Mouse (Mus musculus) liver, embryonic 15.5 days (tissue): ENCODE results near the gene Hoxa4. TPM values are rescaled to one million over a fixed set of nuclear protein-coding genes. Genes with fewer than 3 reads are reported as not detected.

Experiments used
- ATAC-seq: fragments of 200-750 bp; cut with Nextera tagmentation; 2 replicates; pipeline ENCODE4 v1.8.0; 2017; ENCODE audit warnings: moderate number of reproducible peaks, mild to moderate bottlenecking, moderate library complexity; ENCODE audit not compliant: insufficient read depth
- H3K27ac ChIP-seq: fragments of 300-500 bp; sonication (generic); replicated peaks from 2 replicates; pipeline ENCODE4 v1.5.1; 2015; ENCODE audit warnings: mild to moderate bottlenecking, inconsistent platforms
- H3K27me3 ChIP-seq: fragments of 300-500 bp; sonication (generic); 2 replicates; pipeline ENCODE4 v1.6.1; 2015; ENCODE audit warnings: mild to moderate bottlenecking, inconsistent platforms
- H3K36me3 ChIP-seq: fragments of 300-500 bp; sonication (generic); replicated peaks from 2 replicates; pipeline ENCODE4 v1.6.1; 2015; ENCODE audit warnings: moderate library complexity, mild to moderate bottlenecking, inconsistent platforms
- H3K4me1 ChIP-seq: fragments of 300-500 bp; sonication (generic); replicated peaks from 2 replicates; pipeline ENCODE4 v1.6.1; 2015; ENCODE audit warnings: inconsistent platforms
- H3K4me2 ChIP-seq: fragments of 300-500 bp; sonication (generic); 2 replicates; pipeline ENCODE4 v1.6.1; 2015; ENCODE audit warnings: moderate library complexity, mild to moderate bottlenecking, inconsistent platforms
- H3K4me3 ChIP-seq: fragments of 300-500 bp; sonication (generic); replicated peaks from 2 replicates; pipeline ENCODE4 v1.5.1; 2015; ENCODE audit warnings: mild to moderate bottlenecking, inconsistent platforms
- H3K9ac ChIP-seq: fragments of 300-500 bp; sonication (generic); 2 replicates; pipeline ENCODE4 v1.6.1; 2015; ENCODE audit warnings: moderate library complexity, mild to moderate bottlenecking, inconsistent platforms
- H3K9me3 ChIP-seq: fragments of 300-500 bp; sonication (generic); replicated peaks from 2 replicates; pipeline ENCODE4 v1.6.1; 2016; ENCODE audit warnings: inconsistent platforms
- WGBS: fragments of 180-500 bp; shearing (Covaris S2); methylation state at CpG from one replicate; pipeline ENCODE4 v1.1.7; 2015; ENCODE audit warnings: mixed read lengths; ENCODE audit not compliant: insufficient replicate concordance; 5-methylcytosine and 5-hydroxymethylcytosine counted together
- polyA plus RNA-seq: library from polyadenylated mRNA; unstranded; fragments of >200 nt; fragmentation: Nextera tagmentation; extraction: Ambion mirVana; gene quantifications from 2 replicates; pipeline ENCODE4 v1.2.1, GENCODE M21; 2015

Gene Hoxa4
- polyA plus RNA-seq, 1 experiment from 2014 or later, result 0.07 TPM

GRCm38 (mm10) chr6:52167176-52167575 lies 24.4 kb downstream of the Hoxa4 start:
- Histone ChIP-seq H3K9ac (no peak overlapping the region), H3K27ac (0 out of 2 replicates have a peak overlapping the region, but pooled peaks have one; percentile 11), H3K9me3 (no peaks in the 10 kb centered on the region), H3K4me1 (peaks cover 1% of the 10 kb centered on the region; the same call in 1 of the 2 replicates), H3K4me3 (no peak overlapping the region), H3K27me3 (peaks cover 99% of the 10 kb centered on the region), H3K36me3 (no peaks in the 10 kb centered on the region), H3K4me2 (no peak overlapping the region)
- no peak for ATAC-seq
- 33% methylated on average over 1 of the region's 1 CpGs for WGBS

- Histone ChIP-seq H3K4me2 (no peak overlapping the region), H3K4me3 (no peak overlapping the region), H3K9me3 (no peaks in the 10 kb centered on the region), H3K27ac (0 out of 2 replicates have a peak overlapping the region, but pooled peaks have one; percentile 11), H3K27me3 (peaks cover 99% of the 10 kb centered on the region), H3K36me3 (no peaks in the 10 kb centered on the region), H3K9ac (no peak overlapping the region), H3K4me1 (no peaks in the 10 kb centered on the region; the same call in 1 of the 2 replicates)
- ATAC-seq, result no peak
- 9% methylated on average over 4 of the region's 4 CpGs for WGBS
Observed at GRCm38 (mm10) chr6:52166431-52167077, 25.0 kb downstream of the Hoxa4 start.

- no peaks in the 10 kb centered on the region; the same call in 1 of the 2 replicates for H3K4me1 ChIP-seq
- H3K36me3 ChIP-seq, result no peaks in the 10 kb centered on the region
- no peak overlapping the region for H3K27ac ChIP-seq
- no peak overlapping the region for H3K9ac ChIP-seq
- peaks cover 98% of the 10 kb centered on the region for H3K27me3 ChIP-seq
- no peaks in the 10 kb centered on the region for H3K9me3 ChIP-seq
- no peak for ATAC-seq
- 3% methylated on average over 28 of the region's 28 CpGs for WGBS
- 0 out of 2 replicates have a peak overlapping the region, but pooled peaks have one; percentile 0 for H3K4me2 ChIP-seq
- H3K4me3 ChIP-seq, result no peak overlapping the region
Observed at GRCm38 (mm10) chr6:52165441-52166370, 25.8 kb downstream of the Hoxa4 start.

- peak within 1 kb of the TSS; percentile 45; the same call in 1 of the 2 replicates for H3K27ac ChIP-seq
Observed at GRCm38 (mm10) chr6:52164626-52165440, 26.7 kb downstream of the Hoxa4 start, which contains the start of gene Hoxa2. Hoxa2 (minus strand) TSS chr6:52164831.

GRCm38 (mm10) chr6:52164051-52164625 lies 27.4 kb downstream of the Hoxa4 start:
- H3K36me3 ChIP-seq, result no peaks in the 10 kb centered on the region
- peak overlapping the region; percentile 45; the same call in 1 of the 2 replicates for H3K27ac ChIP-seq
- no peak overlapping the region for H3K9ac ChIP-seq

More at GRCm38 (mm10) chr6:52164626-52165440, 26.7 kb downstream of the Hoxa4 start, which contains the start of gene Hoxa2:
- Histone ChIP-seq H3K4me1 (no peaks in the 10 kb centered on the region; the same call in 1 of the 2 replicates), H3K9ac (no peak within 1 kb of the TSS), H3K4me2 (peak within 1 kb of the TSS; percentile 39), H3K36me3 (no peaks in the 10 kb centered on the region), H3K9me3 (no peaks in the 10 kb centered on the region), H3K4me3 (peak within 1 kb of the TSS; percentile 29; the same call in 1 of the 2 replicates), H3K27me3 (peaks cover 98% of the 10 kb centered on the region)
- 1% methylated on average over 25 of the region's 25 CpGs for WGBS
- ATAC-seq, result no peak

GRCm38 (mm10) chr6:52163366-52164031 lies 28.1 kb downstream of the Hoxa4 start:
- ATAC-seq, result no peak
- Histone ChIP-seq H3K27me3 (peaks cover 98% of the 10 kb centered on the region), H3K4me2 (peak overlapping the region; percentile 20; the same call in 1 of the 2 replicates), H3K9ac (no peak overlapping the region), H3K4me1 (peaks cover under 1% of the 10 kb centered on the region; the same call in 1 of the 2 replicates), H3K36me3 (no peaks in the 10 kb centered on the region), H3K4me3 (0 out of 2 replicates have a peak overlapping the region, but pooled peaks have one; percentile 6), H3K27ac (no peak overlapping the region), H3K9me3 (no peaks in the 10 kb centered on the region)
- WGBS, result 10% methylated on average over 17 of the region's 17 CpGs

More at GRCm38 (mm10) chr6:52164051-52164625, 27.4 kb downstream of the Hoxa4 start:
- Histone ChIP-seq H3K27me3 (peaks cover 98% of the 10 kb centered on the region), H3K4me2 (peak overlapping the region; percentile 39), H3K4me1 (no peaks in the 10 kb centered on the region; the same call in 1 of the 2 replicates), H3K4me3 (peak overlapping the region; percentile 29; the same call in 1 of the 2 replicates), H3K9me3 (no peaks in the 10 kb centered on the region)
- 1% methylated on average over 39 of the region's 39 CpGs for WGBS
- ATAC-seq, result no peak

GRCm38 (mm10) chr6:52162611-52163365 lies 28.8 kb downstream of the Hoxa4 start:
- H3K4me2 ChIP-seq, result peak overlapping the region; percentile 20; the same call in 1 of the 2 replicates
- 14% methylated on average over 14 of the region's 14 CpGs for WGBS
- no peaks in the 10 kb centered on the region for H3K9me3 ChIP-seq
- peaks cover 98% of the 10 kb centered on the region for H3K27me3 ChIP-seq
- H3K36me3 ChIP-seq, result no peaks in the 10 kb centered on the region
- no peak overlapping the region for H3K27ac ChIP-seq
- H3K9ac ChIP-seq, result no peak overlapping the region
- H3K4me3 ChIP-seq, result 0 out of 2 replicates have a peak overlapping the region, but pooled peaks have one; percentile 6
- H3K4me1 ChIP-seq, result peaks cover 3% of the 10 kb centered on the region; the same call in 1 of the 2 replicates
- no peak for ATAC-seq

GRCm38 (mm10) chr6:52162093-52162380 lies 29.5 kb downstream of the Hoxa4 start:
- Histone ChIP-seq H3K27ac (no peak overlapping the region), H3K9me3 (no peaks in the 10 kb centered on the region), H3K4me2 (no peak overlapping the region), H3K27me3 (peaks cover 98% of the 10 kb centered on the region), H3K36me3 (no peaks in the 10 kb centered on the region), H3K4me3 (no peak overlapping the region), H3K9ac (no peak overlapping the region), H3K4me1 (peaks cover 3% of the 10 kb centered on the region; the same call in 1 of the 2 replicates)
- 37% methylated on average over 1 of the region's 1 CpGs for WGBS
- ATAC-seq, result no peak

- H3K27me3 ChIP-seq, result peaks cover 98% of the 10 kb centered on the region
- H3K27ac ChIP-seq, result no peak overlapping the region
- no peak for ATAC-seq
- no peaks in the 10 kb centered on the region for H3K36me3 ChIP-seq
- no peaks in the 10 kb centered on the region for H3K9me3 ChIP-seq
- H3K9ac ChIP-seq, result no peak overlapping the region
- H3K4me2 ChIP-seq, result no peak overlapping the region
- H3K4me1 ChIP-seq, result peaks cover 3% of the 10 kb centered on the region; the same call in 1 of the 2 replicates
- 29% methylated on average over 8 of the region's 8 CpGs for WGBS
- H3K4me3 ChIP-seq, result no peak overlapping the region
Observed at GRCm38 (mm10) chr6:52161336-52162092, 30.0 kb downstream of the Hoxa4 start.
